Mouse (Mus musculus) CH12F3 (cell line): ENCODE measurements around the gene Sft2d1.
"Not testable (repeated sequence)": the region's sequence is repeated elsewhere in the genome, so short reads cannot be mapped to it uniquely, and the experiment has no call there.

Source experiments
- in situ Hi-C: fragments of 300-500 bp; cut with MboI; formaldehyde crosslinking; loops from 2 replicates; pipeline ENCODE4 v1.14.3; 2020; ENCODE audit warnings: low sequenced_read_pairs

Gene Sft2d1

GRCm38 (mm10) chr17:8301515-8301914 lies 9.4 kb upstream of the Sft2d1 start:
- in situ Hi-C loops: no loop called here

GRCm38 (mm10) chr17:8302772-8303438 lies 8.0 kb upstream of the Sft2d1 start:
- in situ Hi-C loops: no loop called here

DNA sequence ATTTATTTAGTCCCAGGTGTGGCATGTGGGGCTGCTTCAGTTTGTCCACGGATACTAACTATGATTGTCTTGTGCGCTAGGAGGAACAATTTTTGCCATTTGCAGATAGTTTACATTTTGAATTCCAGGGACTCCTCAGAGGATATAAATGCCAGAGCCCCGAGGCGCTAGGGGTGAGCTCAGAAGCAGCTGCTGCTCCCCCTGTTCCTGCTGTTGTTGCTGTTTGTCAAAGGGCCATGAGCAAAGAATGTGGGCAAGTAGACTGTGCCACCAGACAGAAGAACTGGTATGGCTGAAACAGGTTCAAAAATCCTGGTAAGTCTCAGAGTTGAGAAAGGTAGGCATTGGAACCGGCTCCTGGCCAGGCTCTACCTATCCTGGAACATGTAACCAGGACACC lies 7.2 kb upstream of the Sft2d1 start:
- in situ Hi-C loops: no loop called here

- in situ Hi-C loops: no loop called here
These were observed 5.1 kb upstream of the Sft2d1 start for GRCm38 (mm10) chr17:8305801-8306200.

DNA sequence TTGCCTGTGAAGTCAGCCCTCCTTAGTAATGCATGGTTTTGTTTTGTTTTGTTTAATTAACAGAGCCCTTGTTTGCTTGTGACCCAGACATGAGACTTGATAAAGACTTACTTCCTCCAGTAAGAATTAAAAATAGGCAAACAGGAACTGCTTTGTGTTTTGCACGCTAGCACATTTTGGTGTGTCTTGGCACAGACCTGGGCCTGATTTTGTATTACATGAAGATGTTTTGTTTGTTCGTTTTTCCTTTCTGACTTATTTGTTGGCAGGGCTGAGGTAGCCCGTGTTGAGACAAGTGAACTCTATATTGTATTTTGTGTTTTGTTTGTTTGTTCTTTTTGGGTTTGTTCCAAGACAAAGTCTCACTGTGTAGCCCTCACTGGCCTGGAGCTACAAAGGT lies 849 bp downstream of the Sft2d1 start:
- in situ Hi-C loops: no loop called here

- in situ Hi-C loops: no loop called here
These were observed 3.1 kb downstream of the Sft2d1 start for GRCm38 (mm10) chr17:8313976-8314375.

GRCm38 (mm10) chr17:8316251-8316650 lies 5.3 kb downstream of the Sft2d1 start:
- in situ Hi-C loops: no loop called here

- in situ Hi-C loops: not testable (repeated sequence)
These were observed 16.0 kb downstream of the Sft2d1 start for GRCm38 (mm10) chr17:8326877-8327276.

DNA sequence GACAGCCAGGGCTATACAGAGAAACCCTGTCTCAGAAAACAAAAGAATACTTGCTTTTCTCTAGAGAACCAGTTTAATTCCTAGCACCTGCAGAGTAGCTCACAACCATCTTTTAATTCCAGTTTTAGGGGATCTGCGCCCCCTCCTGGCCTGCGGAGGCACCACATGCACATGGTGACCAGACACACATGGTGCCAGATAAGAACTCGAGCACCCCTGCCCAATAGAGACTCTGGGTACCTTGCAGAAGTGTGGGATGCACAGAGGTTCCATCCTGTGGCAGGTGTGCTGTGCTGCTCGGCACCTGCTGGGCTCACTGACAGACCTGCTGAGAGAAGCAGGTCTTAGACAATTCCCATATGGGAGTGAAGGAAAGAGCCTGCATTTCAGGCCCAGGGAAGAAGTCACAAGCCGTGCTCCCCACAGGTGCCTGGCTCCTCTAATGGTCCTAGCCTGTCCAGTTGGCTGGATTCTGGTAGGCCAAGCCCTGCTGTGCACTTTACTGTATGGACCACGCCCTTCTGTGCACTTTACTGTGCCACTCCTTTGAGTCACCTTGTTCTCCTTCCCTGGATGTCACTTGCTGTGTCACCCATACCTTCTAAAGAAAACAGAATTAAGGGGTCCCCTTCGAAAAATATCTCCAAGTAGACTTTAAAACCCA lies 17.7 kb downstream of the Sft2d1 start:
- in situ Hi-C loops: no loop called here

- in situ Hi-C loops: no loop called here
These were observed 19.7 kb downstream of the Sft2d1 start for GRCm38 (mm10) chr17:8330602-8331001.

DNA sequence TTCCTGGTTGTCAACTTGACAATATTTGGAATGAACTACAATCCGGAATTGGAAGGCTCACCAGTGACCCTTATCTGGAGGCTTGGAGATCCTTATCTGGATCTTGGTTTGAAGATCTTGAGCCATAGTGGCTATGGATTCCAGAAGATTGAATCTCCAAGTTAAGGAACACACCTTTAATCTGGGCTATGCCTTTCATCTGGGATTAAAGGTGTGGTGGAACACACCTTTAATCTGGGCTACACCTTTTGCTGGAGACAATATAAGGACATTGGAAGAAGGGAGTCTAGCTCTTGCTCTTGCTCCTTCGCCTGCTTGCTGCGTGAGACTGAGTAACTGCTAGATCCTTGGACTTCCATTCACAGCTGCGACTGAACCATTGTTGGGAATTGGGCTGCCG lies 26.3 kb downstream of the Sft2d1 start, which contains the start of gene Prr18:
TSS of gene Prr18 (plus strand) at position 301 of the 400 bp plus-strand sequence.
- in situ Hi-C loops: not testable (repeated sequence)

DNA sequence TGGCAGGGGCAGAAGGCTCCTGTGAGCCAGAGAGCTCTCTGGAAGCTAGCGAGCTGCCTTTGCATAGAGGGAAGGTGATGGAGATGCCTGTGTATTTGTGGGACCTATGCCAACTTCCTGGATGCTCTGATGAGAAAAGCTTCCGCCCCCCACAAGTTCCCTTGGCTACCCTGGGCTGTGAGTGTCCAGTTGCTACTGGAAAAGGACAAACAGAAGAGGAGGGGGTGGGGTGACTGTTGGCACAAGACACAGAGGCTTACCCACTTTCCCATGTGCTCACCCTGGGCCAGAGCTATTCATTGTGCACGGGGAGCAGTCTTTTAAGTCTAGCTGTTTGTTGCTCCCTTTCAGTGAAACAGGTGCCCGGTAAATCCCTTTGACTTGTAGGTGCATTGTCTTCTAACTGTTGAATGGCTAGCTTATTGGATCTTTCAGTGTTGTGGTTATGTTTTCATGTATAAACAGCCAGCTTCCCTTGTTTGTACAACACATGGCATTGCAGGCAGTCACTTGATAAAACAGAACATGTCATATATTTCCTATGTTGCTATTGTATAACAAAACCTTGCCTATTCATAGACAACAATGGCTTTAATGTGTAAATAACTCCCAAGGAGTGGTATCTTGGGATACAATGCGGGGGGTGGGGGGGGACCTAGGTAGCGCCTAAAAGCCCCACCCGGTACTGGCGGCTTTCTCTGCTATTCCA lies 28.9 kb downstream of the Sft2d1 start:
- in situ Hi-C loops: no loop called here

DNA sequence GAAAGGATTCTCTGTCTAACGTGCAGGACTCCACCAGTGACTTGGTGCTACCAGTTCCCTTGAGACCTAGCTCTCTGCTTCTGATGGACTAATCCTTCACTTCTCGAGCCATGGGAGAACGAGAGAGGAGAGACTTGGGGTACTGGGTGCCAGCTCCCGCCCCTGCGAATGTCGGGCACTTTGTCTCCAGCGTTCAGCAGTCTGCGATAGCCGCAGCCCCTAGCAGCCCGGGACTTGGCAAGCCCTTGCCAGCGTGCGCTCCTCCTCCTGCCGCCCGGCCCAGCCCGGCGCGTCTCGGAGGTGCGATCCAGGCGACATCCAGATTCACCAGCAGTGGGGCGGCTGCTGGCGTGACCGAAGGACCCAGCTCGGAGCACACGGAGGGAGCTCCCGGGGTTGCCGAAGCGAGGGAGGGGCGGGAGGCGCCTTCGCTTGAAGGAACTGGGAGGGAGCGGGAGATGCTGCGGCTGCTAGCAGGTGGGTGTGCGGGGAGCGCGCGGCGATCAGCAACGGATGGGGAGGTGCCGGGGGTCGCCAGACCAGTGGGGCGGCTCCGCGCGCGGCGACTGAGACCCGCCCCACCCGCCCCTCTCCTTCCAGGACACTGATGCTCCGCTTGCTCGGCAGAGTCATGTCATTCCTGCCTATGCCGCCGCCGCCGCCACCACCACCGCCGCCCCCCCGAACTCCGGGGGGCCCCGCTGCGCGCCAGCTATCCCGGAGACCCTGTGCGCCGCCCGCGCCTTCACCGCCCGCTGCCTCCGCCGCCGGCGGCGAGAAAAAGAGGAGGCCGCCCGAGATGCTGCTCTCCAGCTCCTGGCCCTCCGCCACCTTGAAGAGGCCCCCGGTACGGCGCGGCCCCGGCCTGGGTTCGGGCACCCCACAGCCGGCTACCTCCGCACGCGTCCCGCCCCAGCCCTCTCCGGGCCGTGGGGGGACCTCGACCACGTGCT lies 29.8 kb downstream of the Sft2d1 start:
- in situ Hi-C loops: no loop called here

DNA sequence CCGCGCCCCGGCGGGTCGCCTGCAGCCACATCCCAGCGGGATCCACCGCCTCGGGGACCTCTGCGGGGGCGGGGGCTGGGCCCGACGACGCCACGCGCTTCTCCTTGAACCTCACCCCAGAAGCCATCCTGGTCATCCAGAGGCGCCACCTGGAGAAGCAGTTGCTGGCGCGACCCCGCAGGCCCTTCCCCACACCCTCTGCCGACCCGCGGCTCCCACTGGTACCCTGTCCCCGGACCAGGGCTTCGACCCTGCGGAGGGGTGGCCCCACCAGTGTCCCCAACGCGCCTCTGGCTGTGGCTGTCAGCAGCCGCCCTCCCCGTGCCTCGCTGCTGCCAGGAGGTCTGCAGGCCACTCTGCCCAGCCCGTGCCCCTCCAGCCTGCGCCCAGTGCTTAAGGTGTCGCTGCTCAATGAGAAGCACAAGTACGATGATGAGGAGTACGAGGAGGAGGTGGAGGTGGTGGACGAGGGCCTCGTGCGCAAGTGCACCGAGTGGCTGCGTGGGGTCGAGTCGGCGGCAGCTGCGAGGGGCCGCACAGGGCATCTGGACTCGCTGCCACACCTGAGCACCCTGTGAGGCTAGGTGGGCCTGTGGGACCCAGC lies 30.6 kb downstream of the Sft2d1 start:
- in situ Hi-C loops: no loop called here

DNA sequence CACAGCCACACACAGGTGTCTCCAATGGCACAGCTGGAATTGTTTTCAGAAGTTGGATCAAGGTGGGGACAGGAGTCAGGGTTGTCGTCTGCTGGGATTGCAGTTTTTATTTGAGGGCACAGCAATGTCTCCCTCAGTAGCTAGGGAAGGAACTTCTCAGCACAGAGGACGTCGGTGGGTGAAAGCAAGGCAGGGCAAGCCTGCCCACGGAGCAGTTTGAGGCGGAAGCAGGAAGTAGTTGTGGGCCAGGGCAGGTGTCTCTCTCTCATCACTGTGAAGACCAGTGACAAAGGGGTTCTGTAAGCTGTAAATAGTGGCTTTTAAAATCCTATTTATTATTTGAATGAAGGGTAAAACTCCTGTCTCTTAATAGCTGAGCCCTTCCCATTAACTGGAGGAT lies 31.8 kb downstream of the Sft2d1 start:
- in situ Hi-C loops: no loop called here

DNA sequence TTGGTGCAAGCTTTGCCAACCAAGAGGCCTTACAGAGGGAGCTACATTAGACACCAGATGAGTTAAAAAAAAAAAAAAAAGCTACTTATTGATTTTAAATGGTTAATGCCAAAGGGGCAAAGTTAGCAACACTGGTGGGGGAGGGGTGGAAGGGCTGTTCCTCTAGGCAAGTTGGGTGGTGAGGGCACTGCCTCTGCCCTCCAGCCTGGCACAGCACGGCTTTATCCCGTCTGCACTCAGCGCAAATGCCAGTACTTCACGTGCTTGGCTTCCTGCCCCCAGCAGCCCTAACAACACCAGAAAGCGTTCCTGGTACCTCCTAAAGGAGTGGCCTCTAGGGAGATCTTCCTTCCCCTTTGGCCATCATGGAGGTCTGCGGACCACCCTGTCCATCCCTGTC lies 32.5 kb downstream of the Sft2d1 start:
- in situ Hi-C loops: no loop called here

DNA sequence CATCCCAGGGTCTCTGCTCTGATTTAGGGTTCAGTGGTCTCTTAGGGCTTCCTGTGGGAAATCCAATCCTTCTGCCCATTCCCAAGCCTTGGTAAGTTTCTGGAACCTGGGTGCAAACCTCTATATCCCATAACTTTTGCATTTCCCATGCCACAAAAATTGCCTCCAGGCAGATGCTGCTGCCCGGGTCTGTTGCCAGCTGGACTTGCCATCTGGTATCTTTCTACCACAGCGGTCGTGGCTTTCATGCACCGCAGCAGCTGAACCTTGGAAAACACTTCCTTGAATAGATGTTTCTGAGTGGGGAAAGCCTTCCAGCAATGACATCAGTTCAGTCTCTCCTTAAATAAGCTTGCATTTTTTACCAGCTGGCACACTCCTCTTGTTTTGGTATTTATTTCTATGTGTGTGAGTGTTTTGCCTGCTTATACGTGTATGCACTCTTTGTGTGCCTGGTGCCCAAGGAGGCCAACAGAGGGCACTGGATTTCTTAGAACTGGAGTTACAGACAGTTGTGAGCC lies 36.9 kb downstream of the Sft2d1 start:
- in situ Hi-C loops: no loop called here

GRCm38 (mm10) chr17:8348941-8349340 lies 38.0 kb downstream of the Sft2d1 start:
- in situ Hi-C loops: no loop called here

GRCm38 (mm10) chr17:8351088-8351487 lies 40.2 kb downstream of the Sft2d1 start:
- in situ Hi-C loops: no loop called here

DNA sequence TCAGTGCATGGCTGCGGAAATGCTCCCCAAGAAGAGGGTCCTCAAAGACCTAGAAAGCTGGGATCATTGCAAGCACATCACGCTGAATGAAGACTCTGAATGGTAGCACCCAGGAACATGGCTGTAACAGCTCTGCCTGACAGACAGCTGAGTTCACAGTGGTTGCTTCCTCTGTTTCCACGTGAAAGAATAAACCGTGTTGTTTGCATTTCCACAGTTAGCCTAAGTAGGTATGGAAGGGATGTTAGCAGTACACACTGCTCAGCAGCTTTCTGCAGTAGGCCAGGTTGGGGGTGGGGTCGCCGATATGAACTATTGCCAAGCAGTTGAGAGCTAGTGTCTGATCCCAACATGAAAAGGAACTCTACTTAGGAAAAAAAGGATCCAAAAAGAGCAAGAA lies 44.8 kb downstream of the Sft2d1 start, which contains the start of gene T2:
TSS of gene T2 (plus strand) at position 301 of the 400 bp plus-strand sequence.
- in situ Hi-C loops: no loop called here
